Mouse (Mus musculus) cortical plate, adult 2 months (tissue): ENCODE data around the gene Gm28372. TPM values are rescaled to one million over a fixed set of nuclear protein-coding genes. Genes with fewer than 3 reads are reported as not detected.

Experiments
- H3K27ac ChIP-seq: fragments of 200-500 bp; 2 replicates; pipeline ENCODE4 v1.5.1; 2012; ENCODE audit warnings: low read length, control low read depth, inconsistent platforms; ENCODE audit not compliant: insufficient read depth
- H3K4me1 ChIP-seq: fragments of 200-500 bp; 2 replicates; pipeline ENCODE4 v1.6.1; 2011; ENCODE audit warnings: low read length; ENCODE audit not compliant: control insufficient read depth, insufficient read depth
- H3K4me3 ChIP-seq: fragments of 200-500 bp; 2 replicates; pipeline ENCODE4 v1.5.1; 2011; ENCODE audit warnings: mild to moderate bottlenecking, low read length, control low read depth; ENCODE audit not compliant: insufficient read depth
- CTCF ChIP-seq: fragments of 200-500 bp; IDR thresholded peaks from 2 replicates; pipeline ENCODE4 v1.5.1; 2011; ENCODE audit warnings: mild to moderate bottlenecking, control low read depth, low read length; ENCODE audit not compliant: insufficient read depth; ENCODE audit errors: extremely low read depth
- POLR2A ChIP-seq: fragments of 200-500 bp; IDR thresholded peaks from 2 replicates; pipeline ENCODE4 v1.6.1; 2011; ENCODE audit warnings: mild to moderate bottlenecking, low read length, control low read depth; ENCODE audit not compliant: insufficient read depth; ENCODE audit errors: extremely low read depth
- polyA plus RNA-seq: library from polyadenylated mRNA; depleted of rRNA; stranded (reverse); fragments of >200 nt; gene quantifications from 2 replicates; pipeline ENCODE4 v1.2.3, GENCODE M21; 2012

Gene Gm28372
- polyA plus RNA-seq, 1 experiment, result not detected

- TF ChIP-seq POLR2A (no peak), CTCF (no peak)
- Histone ChIP-seq H3K27ac (no peak overlapping the region), H3K4me1 (peaks cover 2% of the 10 kb centered on the region; the same call in 1 of the 2 replicates), H3K4me3 (peak overlapping the region; percentile 85)
Measured at GRCm38 (mm10) chr2:130425112-130425511, 20.1 kb downstream of the Gm28372 start.

- TF ChIP-seq CTCF, result no peak
- no peak for TF ChIP-seq POLR2A
- no peak overlapping the region for H3K27ac ChIP-seq
- H3K4me1 ChIP-seq, result no peaks in the 10 kb centered on the region; the same call in 1 of the 2 replicates
- no peak overlapping the region for H3K4me3 ChIP-seq
Measured at GRCm38 (mm10) chr2:130429851-130430250, 24.8 kb downstream of the Gm28372 start.

- TF ChIP-seq POLR2A, result no peak
- TF ChIP-seq CTCF, result no peak
- H3K4me3 ChIP-seq, result no peak overlapping the region
- H3K27ac ChIP-seq, result no peak overlapping the region
- H3K4me1 ChIP-seq, result no peaks in the 10 kb centered on the region; the same call in 1 of the 2 replicates
Measured at GRCm38 (mm10) chr2:130430484-130430883, 25.4 kb downstream of the Gm28372 start.

- Histone ChIP-seq H3K4me1 (no peaks in the 10 kb centered on the region; the same call in 1 of the 2 replicates), H3K4me3 (no peak overlapping the region), H3K27ac (no peak overlapping the region)
- TF ChIP-seq POLR2A, result no peak
- TF ChIP-seq CTCF, result no peak
Measured at GRCm38 (mm10) chr2:130432157-130432556, 27.1 kb downstream of the Gm28372 start.

GRCm38 (mm10) chr2:130433152-130433551, 28.1 kb downstream of the Gm28372 start:
- TF ChIP-seq POLR2A (no peak), CTCF (peak; percentile 65)
- no peaks in the 10 kb centered on the region; the same call in 1 of the 2 replicates for H3K4me1 ChIP-seq

GRCm38 (mm10) chr2:130436769-130437168, 31.7 kb downstream of the Gm28372 start:
- Histone ChIP-seq H3K4me3 (no peak overlapping the region), H3K27ac (no peak overlapping the region), H3K4me1 (no peaks in the 10 kb centered on the region)
- no peak for TF ChIP-seq POLR2A
- no peak for TF ChIP-seq CTCF

More at GRCm38 (mm10) chr2:130433152-130433551, 28.1 kb downstream of the Gm28372 start:
- no peak overlapping the region for H3K4me3 ChIP-seq
- no peak overlapping the region for H3K27ac ChIP-seq

GRCm38 (mm10) chr2:130438861-130439260, 33.8 kb downstream of the Gm28372 start:
- no peak overlapping the region for H3K4me3 ChIP-seq
- TF ChIP-seq CTCF, result no peak
- no peak for TF ChIP-seq POLR2A
- no peaks in the 10 kb centered on the region for H3K4me1 ChIP-seq
- no peak overlapping the region for H3K27ac ChIP-seq

GRCm38 (mm10) chr2:130439840-130440480, 34.9 kb downstream of the Gm28372 start:
- Histone ChIP-seq H3K4me3 (no peak overlapping the region), H3K4me1 (no peaks in the 10 kb centered on the region), H3K27ac (no peak overlapping the region)
- TF ChIP-seq POLR2A (no peak), CTCF (no peak)

- Histone ChIP-seq H3K27ac (no peak overlapping the region), H3K4me3 (no peak overlapping the region), H3K4me1 (no peaks in the 10 kb centered on the region)
- no peak for TF ChIP-seq POLR2A
Measured at GRCm38 (mm10) chr2:130442162-130442561, 37.1 kb downstream of the Gm28372 start.

- no peak overlapping the region for H3K27ac ChIP-seq
- H3K4me1 ChIP-seq, result peaks cover 4% of the 10 kb centered on the region; the same call in 1 of the 2 replicates
- no peak overlapping the region for H3K4me3 ChIP-seq
- TF ChIP-seq POLR2A, result no peak
- no peak for TF ChIP-seq CTCF
Measured at GRCm38 (mm10) chr2:130448449-130448848, 43.4 kb downstream of the Gm28372 start.
